8 mouse cellular contexts compared by ENCODE assay signal in the genomic region with DNA sequence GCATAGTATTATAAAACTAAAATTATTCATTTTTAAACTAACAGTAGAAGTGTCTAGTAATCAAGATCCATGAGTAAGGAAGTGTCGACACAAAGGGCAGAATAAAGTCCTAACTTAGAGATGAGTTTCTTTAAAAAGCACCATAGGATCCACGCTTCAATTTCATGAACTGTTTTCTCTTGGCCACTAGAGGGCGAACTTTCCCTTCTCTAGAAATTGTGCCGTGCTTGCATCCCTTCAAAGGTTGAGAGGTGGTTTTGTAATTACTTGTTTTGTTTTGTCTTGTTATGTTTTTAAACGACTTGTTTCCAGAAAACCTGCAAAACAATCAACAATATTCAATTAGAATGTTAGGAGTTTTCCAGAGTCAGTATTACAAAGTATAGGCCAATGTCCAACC.
DNase-seq lines count a peak whose midpoint lies in the region; ATAC-seq lines count a peak whose summit lies in the region.

No protein-coding gene starts in this region.

- 4% methylated on average over 5 of the region's 5 CpGs for WGBS in midbrain, embryonic 11.5 days
- 2% methylated on average over 5 of the region's 5 CpGs for WGBS in midbrain, embryonic 16.5 days

- no peak overlapping the region for H3K27ac ChIP-seq in midbrain, embryonic 11.5 days (ENCODE audit: low read depth, low read length)
- H3K27ac ChIP-seq in midbrain, embryonic 16.5 days (ENCODE audit: low read length): no peak overlapping the region

- H3K9ac ChIP-seq in midbrain, embryonic 11.5 days (ENCODE audit: low read length): no peak overlapping the region
- no peak overlapping the region for H3K9ac ChIP-seq in midbrain, embryonic 16.5 days (ENCODE audit: low read depth, low read length)

- intact Hi-C loops in gastrocnemius, postnatal 14 days (cut with DNase I; ENCODE audit: low total_unique reads): no loop called here

- no peak overlapping the region for H3K4me3 ChIP-seq in midbrain, embryonic 11.5 days (ENCODE audit: low read depth, low read length)
- H3K4me3 ChIP-seq in midbrain, embryonic 16.5 days (ENCODE audit: low read depth, low read length): no peak overlapping the region

- no peak overlapping the region for H3K4me2 ChIP-seq in midbrain, embryonic 11.5 days
- H3K4me2 ChIP-seq in midbrain, embryonic 16.5 days (ENCODE audit: low read length): no peak overlapping the region

- DNase-seq in gastrocnemius, adult 18-20 months (ENCODE audit: low spot score): peak; percentile 15
- no peak for DNase-seq in gastrocnemius, postnatal 14 days
- peak; percentile 93 for DNase-seq in midbrain, embryonic 11.5 days (ENCODE audit: low spot score, missing footprints)
- DNase-seq in R1 (ENCODE audit: low read depth, low spot score): peak; percentile 55
- peak; percentile 35 for DNase-seq in hindlimb bud, embryonic 11.5 days (ENCODE audit: extremely low spot score, low read depth, low spot score)
- DNase-seq in T-cell, adult 2 months (ENCODE audit: low spot score): no peak
- DNase-seq in thymus, postnatal 36 days: no peak

- H3K9me3 ChIP-seq in midbrain, embryonic 11.5 days (ENCODE audit: control insufficient read depth, low read length): no peaks in the 10 kb centered on the region
- no peaks in the 10 kb centered on the region for H3K9me3 ChIP-seq in midbrain, embryonic 16.5 days (replicated peaks; ENCODE audit: control insufficient read depth, low read length, poor library complexity, severe bottlenecking)

- no peaks in the 10 kb centered on the region for H3K36me3 ChIP-seq in midbrain, embryonic 11.5 days (ENCODE audit: control insufficient read depth, insufficient read depth, low read length)
- H3K36me3 ChIP-seq in midbrain, embryonic 16.5 days (ENCODE audit: control insufficient read depth, insufficient read depth, low read length): no peaks in the 10 kb centered on the region

- no peak for ATAC-seq in midbrain, embryonic 11.5 days (ENCODE audit: low FRiP score)
- no peak for ATAC-seq in midbrain, embryonic 16.5 days

- peaks cover 3% of the 10 kb centered on the region; the same call in 1 of the 2 replicates for H3K4me1 ChIP-seq in midbrain, embryonic 11.5 days (ENCODE audit: control insufficient read depth, insufficient read depth, low read length)
- peaks cover 9% of the 10 kb centered on the region; the same call in 1 of the 2 replicates for H3K4me1 ChIP-seq in midbrain, embryonic 16.5 days (ENCODE audit: control insufficient read depth, insufficient read depth, low read length)

- H3K27me3 ChIP-seq in midbrain, embryonic 11.5 days (ENCODE audit: control insufficient read depth, insufficient read depth, low read length): no peaks in the 10 kb centered on the region
- H3K27me3 ChIP-seq in midbrain, embryonic 16.5 days (ENCODE audit: control insufficient read depth, insufficient read depth, low read depth, low read length): 0 out of 2 replicates have a peak, but pooled peaks cover 2% of the 10 kb centered on the region

Comparison
In these comparisons a context has a peak if more than half of its experiments do, and no peak if none do; other contexts are left out.
1. DNase-seq: peak in gastrocnemius, adult 18-20 months (single experiment), midbrain, embryonic 11.5 days (single experiment), R1 (single experiment) and hindlimb bud, embryonic 11.5 days (single experiment); none in gastrocnemius, postnatal 14 days (single experiment), T-cell, adult 2 months (single experiment) and thymus, postnatal 36 days (0 of 2).